Mouse (Mus musculus) hindbrain, embryonic 16.5 days (tissue): ENCODE measurements around the gene Nmrk1. TPM values are rescaled to one million over a fixed set of nuclear protein-coding genes. Genes with fewer than 3 reads are reported as not detected.

Experiments used
- ATAC-seq: fragments of 200-750 bp; cut with Nextera tagmentation; 2 replicates; pipeline ENCODE4 v1.8.0; 2017; ENCODE audit warnings: moderate TSS enrichment, moderate library complexity
- H3K27ac ChIP-seq: fragments of 300-500 bp; sonication (generic); 2 replicates; pipeline ENCODE4 v1.5.1; 2014; ENCODE audit warnings: low read depth, mild to moderate bottlenecking, control low read depth, low read length, moderate library complexity
- H3K27me3 ChIP-seq: fragments of 300-500 bp; sonication (generic); replicated peaks from 2 replicates; pipeline ENCODE4 v1.6.1; 2014; ENCODE audit warnings: low read length; ENCODE audit not compliant: control insufficient read depth, insufficient read depth
- H3K36me3 ChIP-seq: fragments of 300-500 bp; sonication (generic); 2 replicates; pipeline ENCODE4 v1.6.1; 2014; ENCODE audit warnings: mild to moderate bottlenecking, low read length, moderate library complexity, mixed read lengths; ENCODE audit not compliant: control insufficient read depth, insufficient read depth
- H3K4me1 ChIP-seq: fragments of 300-500 bp; sonication (generic); 2 replicates; pipeline ENCODE4 v1.6.1; 2014; ENCODE audit warnings: low read depth, low read length; ENCODE audit not compliant: control insufficient read depth, insufficient read depth
- H3K4me2 ChIP-seq: fragments of 300-500 bp; sonication (generic); 2 replicates; pipeline ENCODE4 v1.6.1; 2014; ENCODE audit warnings: mild to moderate bottlenecking, low read length, control low read depth, moderate library complexity
- H3K4me3 ChIP-seq: fragments of 300-500 bp; sonication (generic); 2 replicates; pipeline ENCODE4 v1.5.1; 2014; ENCODE audit warnings: mild to moderate bottlenecking, low read length, control low read depth, moderate library complexity
- H3K9ac ChIP-seq: fragments of 300-500 bp; sonication (generic); 2 replicates; pipeline ENCODE4 v1.6.1; 2014; ENCODE audit warnings: low read depth, mild to moderate bottlenecking, control low read depth, low read length, moderate library complexity
- H3K9me3 ChIP-seq: fragments of 300-500 bp; sonication (generic); 2 replicates; pipeline ENCODE4 v1.6.1; 2014; ENCODE audit warnings: mild to moderate bottlenecking, low read length, moderate library complexity; ENCODE audit not compliant: control insufficient read depth
- WGBS: fragments of 180-500 bp; shearing (Covaris S2); extraction: QIAGEN DNeasy Blood & Tissue Kit; methylation state at CpG from one replicate; pipeline ENCODE4 v1.1.7; 2014; 5-methylcytosine and 5-hydroxymethylcytosine counted together
- polyA plus RNA-seq: library from polyadenylated mRNA; unstranded; fragments of >200 nt; fragmentation: Nextera tagmentation; extraction: Ambion mirVana; gene quantifications from 2 replicates; pipeline ENCODE4 v1.2.1, GENCODE M21; 2015

The Nmrk1 gene
- polyA plus RNA-seq, 1 experiment from 2014 or later = 10.1 TPM

DNA sequence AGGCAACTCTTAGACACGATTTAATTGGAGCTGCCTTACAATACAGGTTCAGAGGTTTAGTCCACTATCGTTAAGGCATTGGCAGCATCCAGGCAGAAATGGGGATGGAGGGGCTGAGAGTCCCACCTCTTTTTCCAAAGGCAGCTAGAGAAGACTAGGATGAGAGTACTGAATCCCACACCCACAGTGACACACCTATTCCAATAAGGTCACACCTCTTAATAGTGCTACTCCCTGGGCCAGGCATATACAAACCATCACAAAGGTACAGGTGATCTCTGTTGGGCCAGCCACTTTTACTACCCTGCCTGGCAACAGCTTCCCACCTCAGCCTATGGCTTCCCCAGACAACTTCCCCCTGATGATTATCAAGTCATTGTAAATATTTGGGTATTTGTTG lies 61.0 kb downstream of the Nmrk1 start:
- Histone ChIP-seq H3K27me3 (no peaks in the 10 kb centered on the region), H3K36me3 (peaks cover 7% of the 10 kb centered on the region; the same call in 1 of the 2 replicates), H3K27ac (no peak overlapping the region), H3K4me1 (no peaks in the 10 kb centered on the region), H3K4me2 (no peak overlapping the region), H3K9me3 (no peaks in the 10 kb centered on the region), H3K4me3 (no peak overlapping the region), H3K9ac (no peak overlapping the region)
- 89% methylated on average over 2 of the region's 2 CpGs for WGBS
- ATAC-seq = no peak

DNA sequence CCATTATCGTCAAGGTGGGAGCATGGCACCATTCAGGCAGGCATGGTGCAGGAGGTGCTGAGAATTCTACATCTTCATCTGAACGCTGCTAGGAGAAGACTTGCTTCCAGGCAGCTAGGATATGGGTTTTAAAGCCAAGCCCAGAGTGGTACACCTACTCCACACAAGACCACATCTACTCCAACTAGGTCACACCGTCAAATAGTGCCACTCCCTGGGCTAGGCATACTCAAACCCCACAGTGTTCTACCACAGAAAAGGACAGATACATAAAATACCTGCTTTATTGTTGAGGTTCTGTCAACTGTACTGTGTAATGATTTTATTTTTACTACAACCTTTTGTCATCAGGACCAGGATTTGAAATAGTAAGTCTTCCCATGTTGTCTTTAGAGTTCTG lies 63.4 kb downstream of the Nmrk1 start:
- H3K4me3 ChIP-seq = no peak overlapping the region
- no peak overlapping the region for H3K4me2 ChIP-seq
- H3K4me1 ChIP-seq = no peaks in the 10 kb centered on the region
- ATAC-seq = no peak
- 90% methylated on average over 3 of the region's 3 CpGs for WGBS
- no peaks in the 10 kb centered on the region for H3K27me3 ChIP-seq
- no peaks in the 10 kb centered on the region for H3K9me3 ChIP-seq
- H3K9ac ChIP-seq = no peak overlapping the region
- no peak overlapping the region for H3K27ac ChIP-seq
- H3K36me3 ChIP-seq = peaks cover 7% of the 10 kb centered on the region; the same call in 1 of the 2 replicates

GRCm38 (mm10) chr19:18695552-18695951 lies 63.8 kb downstream of the Nmrk1 start:
- Histone ChIP-seq H3K4me2 (no peak overlapping the region), H3K4me3 (no peak overlapping the region), H3K36me3 (peaks cover 7% of the 10 kb centered on the region; the same call in 1 of the 2 replicates), H3K27me3 (no peaks in the 10 kb centered on the region), H3K9ac (no peak overlapping the region), H3K27ac (no peak overlapping the region), H3K9me3 (no peaks in the 10 kb centered on the region), H3K4me1 (no peaks in the 10 kb centered on the region)
- ATAC-seq = no peak
- WGBS = 97% methylated on average over 1 of the region's 1 CpGs

Other genes starting within 250 kb of the Nmrk1 start
- 59.1 and 60.9 TPM in 2 replicates for gene Ostf1, start 127 bp upstream of the Nmrk1 start, polyA plus RNA-seq
- 16.3 and 18.7 TPM in 2 replicates for gene Carnmt1, start 38.8 kb downstream of the Nmrk1 start, polyA plus RNA-seq
- 45.0 and 46.0 TPM in 2 replicates for gene D030056L22Rik, start 81.2 kb downstream of the Nmrk1 start, polyA plus RNA-seq
- 0.39 and 0.43 TPM in 2 replicates for gene Trpm6, start 118.0 kb downstream of the Nmrk1 start, polyA plus RNA-seq